Mouse (Mus musculus) megakaryocyte, embryonic 14.5 days (primary cell): Measurements from ENCODE around the gene Tgfb2. TPM values are rescaled to one million over a fixed set of nuclear protein-coding genes. Genes with fewer than 3 reads are reported as not detected.

ENCODE experiments used
- H3K27me3 ChIP-seq: replicated peaks from 2 replicates; pipeline ENCODE3; 2012; ENCODE audit warnings: inconsistent platforms
- H3K36me3 ChIP-seq: replicated peaks from 2 replicates; pipeline ENCODE3; 2012; ENCODE audit warnings: low read length, inconsistent platforms, mixed read lengths
- H3K4me1 ChIP-seq: 2 replicates; pipeline ENCODE4 v1.6.1; 2012; ENCODE audit warnings: inconsistent platforms
- H3K4me3 ChIP-seq: replicated peaks from 2 replicates; pipeline ENCODE3; 2012; ENCODE audit warnings: moderate library complexity, mild to moderate bottlenecking, inconsistent platforms
- H3K9me3 ChIP-seq: 2 replicates; pipeline ENCODE4 v1.6.1; 2012; ENCODE audit warnings: inconsistent platforms
- FLI1 ChIP-seq: IDR thresholded peaks from 2 replicates; pipeline ENCODE4 v1.6.1; 2012; ENCODE audit warnings: low read length, inconsistent platforms, mixed read lengths
- GATA1 ChIP-seq: IDR thresholded peaks from 3 replicates; pipeline ENCODE4 v1.6.1; 2012; ENCODE audit warnings: mixed read lengths, low read length, inconsistent platforms, borderline replicate concordance
- polyA plus RNA-seq: library from polyadenylated mRNA; stranded (reverse); fragments of >175 nt; gene quantifications from 2 replicates; pipeline ENCODE4 v1.2.3, GENCODE M21; 2012; ENCODE audit warnings: low replicate concordance; ENCODE audit not compliant: insufficient read depth

Tgfb2 gene
- polyA plus RNA-seq, 1 experiment: not detected

DNA sequence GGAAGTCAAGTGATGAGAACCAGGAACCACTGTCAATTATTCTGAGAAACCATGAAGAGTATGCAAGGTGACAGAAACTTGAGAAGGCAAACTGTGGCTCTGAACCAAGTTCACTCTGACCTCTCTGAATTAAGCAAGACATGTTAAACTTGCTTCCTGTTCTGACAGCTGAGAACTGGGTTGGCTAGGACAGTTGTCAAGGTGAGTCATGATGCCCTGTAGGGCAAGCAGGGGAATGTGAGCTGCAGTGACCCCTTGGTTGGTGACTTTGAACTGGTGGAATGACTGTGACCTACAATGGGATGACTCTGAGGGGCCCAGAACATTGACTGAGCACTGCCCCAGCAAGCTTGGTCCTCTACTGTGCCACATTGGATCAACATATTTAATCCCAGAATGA lies 121.9 kb downstream of the Tgfb2 start:
- no peak overlapping the region for H3K4me3 ChIP-seq
- H3K4me1 ChIP-seq: no peaks in the 10 kb centered on the region
- H3K9me3 ChIP-seq: peaks cover 36% of the 10 kb centered on the region
- no peak for TF ChIP-seq FLI1
- TF ChIP-seq GATA1: no peak
- no peaks in the 10 kb centered on the region for H3K36me3 ChIP-seq
- no peaks in the 10 kb centered on the region for H3K27me3 ChIP-seq

DNA sequence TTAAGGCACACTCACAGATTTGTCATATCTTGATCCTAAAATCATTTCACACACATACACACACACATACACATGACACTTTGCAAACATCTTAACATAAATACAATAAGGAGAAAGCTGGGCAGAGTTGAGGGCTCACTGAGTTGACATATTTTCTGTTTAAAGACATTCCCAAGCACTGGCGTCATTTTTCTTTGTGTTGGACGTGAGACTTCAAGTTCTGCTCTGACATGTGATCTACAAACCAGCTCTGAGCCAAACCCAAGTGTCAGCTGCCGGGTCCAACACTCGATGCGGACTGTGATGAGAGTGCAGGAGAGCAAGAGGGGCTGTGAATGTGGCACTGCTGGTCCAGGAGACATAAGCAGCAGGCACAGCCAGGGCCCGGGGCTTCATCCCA lies 123.7 kb downstream of the Tgfb2 start:
- no peak overlapping the region for H3K4me3 ChIP-seq
- no peak for TF ChIP-seq FLI1
- H3K4me1 ChIP-seq: no peaks in the 10 kb centered on the region
- H3K27me3 ChIP-seq: no peaks in the 10 kb centered on the region
- no peaks in the 10 kb centered on the region for H3K36me3 ChIP-seq
- peaks cover 32% of the 10 kb centered on the region for H3K9me3 ChIP-seq

DNA sequence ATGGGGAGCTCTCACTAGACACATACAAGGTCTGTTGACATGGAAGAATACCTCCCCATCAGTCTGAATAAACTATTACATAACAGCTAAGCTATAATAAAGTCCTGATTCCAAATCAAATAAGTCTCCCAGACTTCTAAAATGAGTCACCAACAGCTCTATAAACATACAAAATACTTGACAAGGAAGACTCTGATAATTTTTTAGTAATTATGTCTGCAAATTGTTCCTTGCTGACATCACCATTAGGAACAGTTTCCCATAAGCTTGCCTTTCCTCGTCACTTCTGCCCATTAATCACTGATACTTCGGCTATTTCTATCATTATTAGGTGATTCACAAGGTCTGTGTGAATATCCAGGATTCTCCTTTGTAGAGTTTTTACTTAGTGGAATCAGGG lies 124.1 kb downstream of the Tgfb2 start:
- no peak overlapping the region for H3K4me3 ChIP-seq
- TF ChIP-seq FLI1: no peak
- TF ChIP-seq GATA1: no peak
- peaks cover 27% of the 10 kb centered on the region for H3K9me3 ChIP-seq
- no peaks in the 10 kb centered on the region for H3K36me3 ChIP-seq
- no peaks in the 10 kb centered on the region for H3K27me3 ChIP-seq
- H3K4me1 ChIP-seq: no peaks in the 10 kb centered on the region

DNA sequence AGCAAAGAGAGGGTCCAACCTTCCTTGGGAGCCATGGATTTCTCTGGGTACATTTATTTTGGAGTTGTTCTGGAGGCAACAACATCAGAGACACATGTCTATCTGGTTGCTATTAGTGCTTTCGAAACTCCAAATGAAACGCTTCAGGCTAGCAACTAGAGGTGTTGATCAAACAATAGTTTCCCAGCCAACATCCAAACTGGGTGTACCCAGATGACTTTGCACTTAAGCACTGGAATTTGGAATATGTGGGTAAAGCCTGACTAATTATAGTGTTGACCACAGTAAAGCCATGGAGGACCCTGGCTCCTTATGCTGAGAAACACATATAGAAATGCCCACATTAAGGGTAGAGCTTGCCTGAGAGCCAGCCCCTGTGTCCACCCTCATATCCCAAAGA lies 124.7 kb downstream of the Tgfb2 start:
- Histone ChIP-seq H3K36me3 (no peaks in the 10 kb centered on the region), H3K27me3 (no peaks in the 10 kb centered on the region), H3K4me3 (no peak overlapping the region), H3K9me3 (peaks cover 24% of the 10 kb centered on the region), H3K4me1 (no peaks in the 10 kb centered on the region)
- TF ChIP-seq FLI1: no peak
- no peak for TF ChIP-seq GATA1

DNA sequence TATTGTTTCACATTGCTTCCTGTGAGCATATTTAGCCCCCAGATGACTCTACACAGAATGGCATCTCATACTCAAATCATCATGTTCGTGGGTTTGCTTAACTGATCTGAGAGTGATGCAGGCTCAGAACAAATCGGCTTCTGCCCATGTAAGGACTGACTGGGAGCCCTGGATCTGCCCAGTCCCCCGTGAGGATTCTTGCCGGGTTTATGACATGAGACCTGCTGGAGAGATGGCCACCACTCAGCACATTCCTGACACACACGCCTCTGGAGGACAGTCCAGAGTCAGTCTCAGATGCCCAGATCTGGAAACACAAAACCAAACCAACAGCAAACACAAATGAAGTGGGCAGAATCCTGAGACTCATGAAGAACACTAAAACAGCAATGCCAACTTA lies 128.5 kb downstream of the Tgfb2 start:
- Histone ChIP-seq H3K9me3 (peaks cover 49% of the 10 kb centered on the region), H3K4me1 (no peaks in the 10 kb centered on the region), H3K36me3 (no peaks in the 10 kb centered on the region), H3K4me3 (no peak overlapping the region), H3K27me3 (no peaks in the 10 kb centered on the region)
- no peak for TF ChIP-seq GATA1
- no peak for TF ChIP-seq FLI1

DNA sequence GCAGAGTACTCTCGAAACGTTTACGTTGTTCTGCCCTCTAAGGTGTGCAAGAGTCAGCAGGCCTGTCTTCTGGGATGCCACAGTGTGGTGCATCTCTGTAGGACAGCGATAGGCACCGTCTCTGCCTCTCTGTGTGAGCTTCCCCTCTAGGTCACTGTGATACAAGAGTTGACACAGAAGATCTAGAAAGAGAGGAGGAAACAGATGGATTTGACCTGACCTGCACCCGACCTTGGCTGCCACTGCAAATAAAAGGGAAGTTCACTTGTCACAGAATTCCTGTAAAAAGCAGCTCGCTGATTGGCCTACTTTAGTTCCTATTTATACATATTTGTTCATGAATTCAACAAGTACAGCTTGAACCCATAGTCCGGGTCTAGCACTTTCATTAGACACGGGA lies 130.2 kb downstream of the Tgfb2 start:
- Histone ChIP-seq H3K9me3 (peaks cover 49% of the 10 kb centered on the region), H3K4me3 (no peak overlapping the region), H3K27me3 (no peaks in the 10 kb centered on the region), H3K36me3 (no peaks in the 10 kb centered on the region), H3K4me1 (no peaks in the 10 kb centered on the region)
- no peak for TF ChIP-seq GATA1
- TF ChIP-seq FLI1: no peak

DNA sequence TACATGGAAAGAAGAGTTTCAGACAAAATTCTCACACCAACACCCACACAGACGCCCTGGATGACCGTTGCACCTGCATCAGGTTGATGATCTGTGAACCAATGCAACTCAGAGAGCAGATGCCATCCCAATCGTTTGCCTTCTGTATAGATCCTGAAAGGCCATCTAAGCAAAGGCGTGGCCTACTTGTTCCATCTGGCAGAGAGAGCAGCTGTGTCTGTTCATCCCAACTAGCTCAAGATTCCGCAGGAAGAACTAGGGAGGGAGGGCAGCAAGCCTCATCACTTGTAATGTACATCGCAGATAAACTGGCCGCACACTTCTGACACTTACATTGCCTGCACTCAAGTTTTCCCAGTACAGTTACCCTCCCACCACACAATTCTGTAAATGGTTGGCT lies 130.7 kb downstream of the Tgfb2 start:
- Histone ChIP-seq H3K36me3 (no peaks in the 10 kb centered on the region), H3K27me3 (no peaks in the 10 kb centered on the region), H3K4me1 (no peaks in the 10 kb centered on the region), H3K9me3 (peaks cover 48% of the 10 kb centered on the region), H3K4me3 (no peak overlapping the region)
- TF ChIP-seq GATA1 (no peak), FLI1 (no peak)

Other genes starting within 250 kb of the Tgfb2 start
- gene Rrp15, start 43.4 kb upstream of the Tgfb2 start, polyA plus RNA-seq: 6.8 TPM in 1 of 2 replicates, not detected in the other